ENCODE assay signal across 26 mouse cellular contexts in genomic region chr8:123421325-123421724, GRCm38 (mm10). TPM values are rescaled to one million over a fixed set of nuclear protein-coding genes. Genes with fewer than 3 reads are reported as not detected.
"Had no signal": no experiment of that assay in that cellular context is flagged by ENCODE, and none has a peak within 500 bp of the region (broad histone marks: within the 10 kb centered on the region; RNA-seq: fewer than 3 reads in every experiment).

No protein-coding gene starts in this region.

- DNase-seq: kidney, adult 8-10 months; kidney, postnatal 10 days; kidney, postnatal 36 days; layer of hippocampus, postnatal 36 days; liver, embryonic 13.5 days; lung, adult 2 months; lung, postnatal 14 days; lung, postnatal 4 days; right cerebral cortex, adult 18-20 months; right cerebral cortex, postnatal 14 days; right cerebral cortex, postnatal 4 days; thymus, postnatal 25 days had no signal

- H3K36me3 ChIP-seq: kidney, embryonic 15.5 days; liver, embryonic 13.5 days had no signal

- H3K27ac ChIP-seq: kidney, embryonic 15.5 days; left cerebral cortex, adult 2 months; liver, embryonic 13.5 days; midbrain, embryonic 12.5 days; midbrain, embryonic 15.5 days; neural tube, embryonic 15.5 days; stomach, postnatal 0 days had no signal

- H3K27me3 ChIP-seq: kidney, embryonic 15.5 days; liver, embryonic 13.5 days; midbrain, embryonic 12.5 days; midbrain, embryonic 15.5 days; neural tube, embryonic 15.5 days had no signal

- H3K4me2 ChIP-seq: midbrain, embryonic 12.5 days; neural tube, embryonic 15.5 days had no signal

- H3K4me3 ChIP-seq: kidney, embryonic 15.5 days; left cerebral cortex, adult 2 months; midbrain, embryonic 12.5 days; midbrain, embryonic 15.5 days; myocyte; neural tube, embryonic 15.5 days had no signal

- H3K9me3 ChIP-seq: midbrain, embryonic 15.5 days; neural tube, embryonic 15.5 days had no signal

- H3K9ac ChIP-seq: kidney, embryonic 15.5 days; liver, embryonic 13.5 days; midbrain, embryonic 12.5 days; midbrain, embryonic 15.5 days; neural tube, embryonic 15.5 days had no signal

RNA-seq across cellular contexts. Expression of gene Tubb3, which starts 10.1 kb away (rescaled TPM):
- total RNA-seq: liver, adult 2 months had no signal
- polyA plus RNA-seq: liver, adult 2 months had no signal

RNA-seq across cellular contexts. Expression of gene Mc1r, which starts 14.4 kb away (rescaled TPM):
- total RNA-seq: layer of hippocampus, postnatal 36 days; left cerebral cortex, postnatal 10 days; liver, adult 2 months; monocyte, adult 5-6 weeks had no signal
- polyA plus RNA-seq: kidney, embryonic 15.5 days; limb, embryonic 11.5 days; liver, adult 2 months; liver, embryonic 13.5 days; liver, embryonic 16.5 days; lung, adult 2 months; lung, embryonic 16.5 days; neural tube, embryonic 11.5 days; stomach, postnatal 0 days had no signal
